Mouse (Mus musculus) gastrocnemius, postnatal 14 days (tissue): ENCODE measurements around the gene Adipor2. TPM values are rescaled to one million over a fixed set of nuclear protein-coding genes. Genes with fewer than 3 reads are reported as not detected.
"Not testable (repeated sequence)": the region's sequence is repeated elsewhere in the genome, so short reads cannot be mapped to it uniquely, and the experiment has no call there.

Experiments
- DNase-seq: peaks from one replicate; pipeline ENCODE4 v3.0.0; 2021; ENCODE audit warnings: mixed read lengths
- intact Hi-C: fragments of 180-260 bp; cut with DNase I; formaldehyde crosslinking; loops from one replicate; pipeline ENCODE4 v1.15.1; 2025; ENCODE audit warnings: low total_unique reads
- total RNA-seq, 2 experiments: library from RNA; stranded (reverse); gene quantifications; 2 replicates each; pipeline ENCODE4 v1.2.3; 2021

Gene Adipor2
- total RNA-seq, 2 experiments from 2014 or later: 53.0 to 60.4 TPM

DNA sequence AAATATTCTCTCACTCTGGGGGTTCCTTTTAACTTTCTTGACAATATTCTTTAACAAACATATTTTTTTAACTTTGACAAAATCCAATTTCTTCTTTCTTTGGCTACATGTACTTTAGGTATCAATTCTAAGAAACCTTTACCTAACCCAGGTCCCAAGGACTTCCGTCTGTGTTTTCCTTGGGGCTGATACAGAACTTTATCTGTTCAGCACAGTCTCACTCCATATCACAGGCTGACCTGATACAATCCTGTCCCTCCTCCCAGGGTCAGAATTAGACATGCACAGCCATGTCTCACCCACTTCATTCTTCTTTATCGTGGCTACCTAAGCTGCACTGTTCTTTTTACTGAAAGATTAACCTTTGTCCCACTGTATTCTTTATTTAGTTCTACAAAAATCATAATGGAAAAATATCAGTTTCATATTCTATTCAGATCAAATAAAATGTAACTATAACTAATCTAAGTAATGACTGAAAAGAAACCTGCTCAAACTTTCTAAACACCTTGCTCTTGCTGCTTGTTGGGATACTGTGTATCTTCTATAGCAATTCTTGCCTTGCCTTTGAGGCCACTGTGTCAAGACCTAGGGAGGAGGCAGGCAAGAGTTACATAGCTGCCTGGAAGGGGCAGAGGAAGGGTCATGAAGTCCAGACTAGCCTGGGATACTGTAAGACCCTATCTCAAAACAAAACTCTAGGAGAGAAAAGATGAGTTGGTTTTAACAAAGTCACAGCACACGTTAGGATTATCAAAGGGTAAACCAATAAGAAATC is 56.4 kb downstream of the Adipor2 start:
- DNase-seq: no peak
- intact Hi-C loops: no loop called here

DNA sequence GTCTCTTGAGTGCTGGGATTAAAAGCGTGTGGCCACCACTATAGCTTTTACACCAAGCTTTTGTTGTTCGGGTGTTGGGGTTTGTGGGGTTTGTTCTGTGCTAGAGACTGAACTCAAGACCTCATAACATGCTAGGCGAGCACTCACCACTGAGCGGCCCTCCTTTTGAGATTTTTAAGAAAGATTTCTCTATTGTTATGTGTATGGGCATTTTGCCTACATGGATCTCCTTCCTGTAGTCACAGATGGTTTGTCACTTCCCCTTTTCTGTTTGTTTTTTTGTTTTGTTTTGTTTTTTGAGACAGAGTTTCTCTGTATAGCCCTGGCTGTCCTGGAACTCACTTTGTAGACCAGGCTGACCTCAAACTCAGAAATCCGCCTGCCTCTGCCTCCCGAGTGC is 57.3 kb downstream of the Adipor2 start:
- intact Hi-C loops, DNase-seq: not testable (repeated sequence)

DNA sequence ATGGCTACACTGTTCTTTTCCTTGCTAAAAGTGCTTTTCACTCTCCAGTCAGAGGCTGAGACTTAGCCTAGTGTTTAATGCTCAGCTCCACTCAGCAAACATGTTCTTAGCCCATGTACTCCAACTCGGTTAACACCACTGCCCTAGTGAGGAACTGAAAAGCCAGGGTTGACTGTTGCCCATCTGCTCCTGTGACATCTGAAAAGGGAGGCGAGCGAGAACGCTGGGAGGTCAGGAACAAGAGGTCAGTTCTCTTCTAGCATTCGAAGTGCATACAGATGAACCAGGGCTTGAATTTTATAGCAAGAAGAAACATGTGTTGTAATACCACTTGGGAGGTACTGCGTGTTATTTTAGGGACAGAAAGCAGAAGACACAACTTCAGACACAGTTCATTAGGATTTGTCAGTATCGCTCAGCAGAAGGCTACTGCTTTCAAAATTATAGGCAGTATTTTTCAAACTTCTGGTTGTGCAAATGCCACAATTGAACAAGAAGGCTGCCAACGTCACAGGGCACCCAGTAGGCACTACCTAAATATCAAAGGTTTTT is 59.4 kb downstream of the Adipor2 start:
- no peak for DNase-seq
- intact Hi-C loops: no loop called here

DNA sequence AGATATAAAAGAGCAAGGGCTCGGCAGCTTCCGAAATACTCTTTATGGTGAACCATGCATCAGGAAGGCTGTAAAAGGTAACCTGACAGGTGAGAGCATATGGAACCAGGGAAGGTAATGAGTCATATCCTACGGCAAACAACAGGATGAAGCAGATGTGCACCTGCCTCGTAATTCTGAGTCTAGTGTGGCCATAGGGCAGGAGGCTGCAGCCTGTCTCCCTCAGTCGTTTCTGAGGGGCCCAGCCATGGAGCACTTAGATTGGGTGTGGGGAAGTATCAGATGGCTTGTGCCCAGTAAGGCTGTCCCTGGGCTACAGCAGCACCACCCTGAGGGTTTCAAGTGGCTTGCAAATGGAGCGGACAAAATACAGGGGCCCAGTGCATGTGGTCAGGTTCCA is 65.0 kb downstream of the Adipor2 start:
- intact Hi-C loops: no loop called here
- DNase-seq: no peak

DNA sequence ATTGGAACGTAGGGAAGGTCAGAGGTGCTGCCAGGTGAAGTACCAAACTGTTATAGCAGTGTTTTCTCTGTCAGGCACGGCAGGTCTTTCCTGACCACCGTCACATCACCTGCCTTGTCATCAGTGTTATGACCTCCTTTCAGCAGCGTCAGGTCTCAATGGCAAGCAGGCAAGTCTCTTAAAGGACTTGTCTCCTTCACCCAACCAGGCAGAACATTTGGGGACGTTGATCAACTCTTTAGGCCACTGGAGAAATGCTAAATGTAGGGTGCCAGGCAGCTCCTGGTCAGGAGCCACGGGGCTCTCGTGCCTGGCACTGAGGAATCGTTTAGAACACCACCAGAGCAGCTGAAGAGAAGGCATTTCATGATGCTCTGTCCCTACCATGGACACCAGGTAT is 65.8 kb downstream of the Adipor2 start:
- DNase-seq: no peak
- intact Hi-C loops: no loop called here

DNA sequence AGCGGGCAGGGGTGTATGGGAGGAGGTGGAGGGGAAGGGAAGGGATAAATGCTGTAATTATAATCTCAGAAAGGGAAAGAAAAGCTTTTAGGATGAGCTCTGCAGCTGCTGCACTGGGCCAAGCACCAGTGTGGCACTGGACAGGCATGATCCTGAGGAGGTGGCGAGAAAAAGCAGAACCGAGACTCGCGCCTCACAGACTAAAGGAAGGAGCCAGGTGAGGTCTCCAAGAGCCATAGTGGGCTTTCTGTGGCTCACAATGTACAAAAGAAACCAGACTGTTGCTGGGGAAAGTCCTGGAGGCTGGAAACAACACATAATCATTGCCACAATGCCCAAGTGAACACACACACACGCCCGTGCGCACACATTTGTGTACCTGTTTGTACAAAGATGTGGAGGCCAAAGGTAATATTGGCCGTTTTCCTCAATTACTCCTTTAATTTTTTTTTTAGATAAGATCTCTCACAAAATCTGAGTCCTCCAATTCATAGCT is 66.8 kb downstream of the Adipor2 start:
- intact Hi-C loops: no loop called here
- no peak for DNase-seq

DNA sequence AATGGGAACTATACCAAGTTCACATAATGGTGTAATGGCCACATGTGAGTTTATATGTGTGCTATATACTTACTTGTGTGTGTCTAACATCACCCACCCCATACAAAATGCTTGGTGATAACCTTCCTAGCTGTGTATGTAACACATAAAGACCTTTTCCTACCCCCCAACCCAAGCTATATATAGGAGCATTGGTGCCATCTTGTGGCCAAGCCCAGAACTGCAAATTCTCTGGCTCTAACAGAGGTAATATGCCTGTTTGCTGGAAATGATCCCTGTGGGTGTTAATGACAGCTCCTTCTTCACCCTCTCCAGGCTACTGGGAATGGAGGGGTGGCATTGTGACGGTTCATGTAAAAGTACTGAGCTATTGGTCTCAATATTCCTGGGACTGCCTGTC is 69.3 kb downstream of the Adipor2 start:
- peak; percentile 68 for DNase-seq
- intact Hi-C loops: loop anchor here (10.0 kb wide), 2 partner anchors 87 to 213 kb away; no protein-coding TSS in a partner anchor

DNA sequence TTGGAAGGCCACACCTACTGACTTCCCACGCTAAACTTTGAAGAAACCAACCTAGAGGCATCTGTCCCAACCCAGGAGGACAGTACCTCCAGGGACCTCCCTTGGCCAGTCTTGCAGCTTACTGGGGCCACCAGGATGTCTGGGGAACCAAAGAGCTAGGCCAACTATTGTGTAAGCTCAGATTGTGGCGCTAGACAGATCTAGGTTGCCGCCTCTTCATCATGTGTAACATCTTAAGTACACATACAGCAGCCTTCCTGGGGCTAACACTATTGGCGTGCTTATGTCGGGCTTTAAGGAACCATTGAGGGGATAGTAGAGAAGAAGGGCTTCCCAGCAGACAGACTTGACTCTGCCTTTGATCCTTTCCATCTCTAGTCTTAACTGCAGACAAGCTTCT is 69.7 kb downstream of the Adipor2 start:
- no peak for DNase-seq
- intact Hi-C loops: loop anchor here (2.0 to 10.0 kb wide), 3 partner anchors 87 to 213 kb away; no protein-coding TSS in a partner anchor

DNA sequence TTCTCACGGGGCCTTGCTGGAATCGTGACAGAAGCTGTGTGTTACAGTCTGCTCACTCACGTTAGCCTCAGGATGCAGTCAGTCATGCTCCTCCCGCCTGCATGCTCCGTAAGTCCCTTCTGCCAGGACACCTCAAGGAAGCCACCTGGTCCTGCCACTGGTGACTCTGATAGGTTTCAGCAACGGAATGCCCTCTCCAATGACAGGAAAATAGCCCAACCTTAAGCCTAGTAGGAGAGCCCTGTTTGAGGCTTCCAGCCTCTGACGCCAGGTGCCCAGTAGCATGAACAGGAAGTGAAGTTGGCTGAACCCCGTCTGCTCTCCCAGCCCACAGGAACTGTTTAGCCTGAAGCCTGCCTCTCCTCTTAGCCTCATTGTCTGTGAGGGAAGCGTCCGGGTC is 71.2 kb downstream of the Adipor2 start:
- DNase-seq: no peak
- intact Hi-C loops: loop anchor here (2.0 to 10.0 kb wide), 3 partner anchors 89 to 211 kb away; no protein-coding TSS in a partner anchor

DNA sequence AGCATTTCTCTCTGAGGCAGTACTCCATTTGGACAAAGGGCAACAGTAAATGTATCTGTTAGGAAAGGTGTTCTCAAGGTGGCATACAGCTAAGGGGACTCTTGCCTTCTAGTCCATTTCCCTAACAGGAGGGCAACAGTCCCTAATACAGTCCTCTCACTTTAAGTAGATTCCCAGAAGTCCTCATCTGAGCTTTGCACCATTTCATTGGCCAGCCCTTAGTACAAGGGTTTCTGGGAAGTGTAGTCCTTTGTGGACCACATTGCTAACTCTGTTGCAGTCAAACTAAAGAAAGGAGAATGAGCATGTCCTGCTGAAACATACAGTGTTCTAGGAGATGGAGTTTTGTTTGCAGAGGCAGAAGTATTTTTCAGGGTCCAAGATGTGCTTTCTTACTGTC is 76.1 kb downstream of the Adipor2 start:
- intact Hi-C loops: loop anchor here (10.0 kb wide), 2 partner anchors 93 to 207 kb away; no protein-coding TSS in a partner anchor

DNA sequence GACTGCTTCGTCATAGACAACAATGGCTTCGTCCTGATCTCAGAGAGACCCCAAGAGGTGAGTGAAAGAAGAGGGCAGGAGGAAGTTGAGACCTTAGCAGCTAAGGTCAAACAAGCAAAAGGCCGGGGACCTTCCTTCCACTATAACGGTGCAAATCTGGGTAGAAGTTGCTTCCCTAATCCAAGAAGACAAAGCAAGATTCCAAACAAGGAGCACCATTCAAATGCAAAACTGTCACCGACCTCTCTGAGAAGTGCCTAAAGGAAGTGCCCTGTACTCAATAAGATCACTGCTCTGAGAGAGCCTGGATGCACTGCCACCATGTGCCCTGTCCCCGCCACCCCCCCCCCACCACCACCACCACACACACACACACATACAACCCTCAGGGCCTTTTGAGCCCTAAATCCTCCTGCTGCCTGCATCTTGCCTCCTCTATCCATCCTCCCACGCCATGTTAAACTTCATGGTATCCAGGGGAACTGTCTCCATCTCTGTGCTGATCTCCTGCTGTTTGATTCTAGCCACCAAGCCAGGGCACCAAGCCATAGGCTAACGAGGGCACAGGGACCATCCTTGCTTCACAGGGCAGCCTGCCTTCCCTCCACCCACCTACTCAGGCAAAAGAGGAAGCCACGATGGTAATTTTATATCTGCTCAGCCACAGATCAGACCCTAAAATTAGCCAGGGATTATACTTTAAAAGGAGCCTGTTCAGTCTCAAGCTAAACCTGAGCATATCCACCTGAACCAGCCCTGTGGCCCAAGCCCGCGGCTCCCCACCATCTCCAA is 79.2 kb downstream of the Adipor2 start:
- no peak for DNase-seq
- intact Hi-C loops: no loop called here

More for the DNA sequence above, 76.1 kb downstream of the Adipor2 start:
- DNase-seq: no peak

DNA sequence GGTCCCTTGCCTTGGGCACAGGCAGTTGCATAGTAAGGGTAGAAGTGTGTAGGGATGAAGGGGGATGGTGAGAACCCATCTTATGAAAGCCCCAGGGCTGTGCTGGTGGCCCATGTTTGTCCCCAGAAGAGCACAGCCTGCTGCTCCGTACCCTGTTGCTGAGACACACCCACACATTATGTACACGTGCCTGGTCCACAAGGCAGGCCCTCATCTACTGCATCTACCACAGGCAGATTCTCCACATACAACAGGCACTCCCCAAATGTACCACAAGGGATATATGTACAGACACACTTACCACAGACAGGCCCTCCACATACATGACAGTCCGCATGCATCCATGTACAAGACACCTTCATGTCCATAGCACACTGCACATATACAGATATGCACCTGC is 80.2 kb downstream of the Adipor2 start:
- intact Hi-C loops: no loop called here
- DNase-seq: no peak

DNA sequence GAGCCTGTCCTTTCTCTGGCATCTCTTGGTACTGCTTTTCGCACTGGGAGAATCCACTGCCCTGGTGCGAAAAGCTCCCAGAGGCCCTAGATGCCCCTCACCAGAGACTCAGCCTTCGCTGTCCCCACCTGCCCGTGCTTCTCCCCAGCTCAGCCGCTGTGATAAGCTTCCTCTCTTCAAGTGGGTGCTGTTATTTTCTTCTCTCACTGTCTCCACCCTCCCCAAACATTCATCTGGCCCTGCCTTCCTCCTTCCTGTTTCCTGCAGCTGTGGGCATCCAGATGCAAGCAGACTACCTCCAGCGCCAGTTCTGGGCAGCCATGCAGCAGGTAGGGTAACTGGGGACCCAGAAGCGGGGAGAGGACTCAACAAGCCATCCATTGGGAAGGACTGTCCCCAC is 81.4 kb downstream of the Adipor2 start:
- DNase-seq: no peak
- intact Hi-C loops: no loop called here

DNA sequence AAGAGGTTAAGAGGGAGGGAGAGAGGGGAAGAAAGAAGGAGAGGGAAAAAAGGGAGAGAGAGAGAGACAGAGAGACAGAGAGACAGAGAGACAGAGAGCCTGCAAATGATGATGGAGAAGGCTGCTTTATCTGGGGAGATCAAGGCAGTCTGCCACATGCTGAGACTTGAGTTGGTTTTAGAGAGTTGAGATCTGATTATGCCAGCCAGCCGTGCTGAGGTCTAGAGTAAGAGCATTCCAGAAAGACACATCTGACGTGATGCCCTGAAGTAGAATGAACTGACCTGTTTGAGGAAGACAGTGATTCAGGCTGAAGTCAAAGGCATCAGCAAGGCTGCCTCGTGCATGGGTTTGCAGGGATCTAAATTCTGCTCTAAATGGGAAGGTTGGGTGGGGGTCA is 83.7 kb downstream of the Adipor2 start:
- no peak for DNase-seq
- intact Hi-C loops: no loop called here

DNA sequence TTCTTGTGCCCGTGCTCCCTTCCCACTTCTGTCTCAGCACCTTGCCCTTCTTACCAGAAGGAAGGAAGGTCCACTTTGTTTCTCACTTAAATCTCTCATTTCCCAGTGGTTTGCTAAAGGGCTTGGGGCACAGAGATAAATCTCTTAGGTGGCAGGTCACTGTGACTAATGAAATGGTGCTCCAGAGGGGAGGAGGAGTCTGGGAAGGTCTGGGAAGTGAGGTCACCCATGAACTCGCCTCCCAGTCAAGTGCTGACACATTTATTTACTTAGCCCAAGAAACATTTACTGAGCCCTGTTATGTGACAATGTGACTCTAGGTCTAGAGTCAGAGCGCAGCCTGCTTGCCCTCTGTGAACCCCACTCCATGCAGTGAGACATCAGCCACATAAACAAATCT is 84.3 kb downstream of the Adipor2 start:
- intact Hi-C loops: no loop called here
- no peak for DNase-seq

DNA sequence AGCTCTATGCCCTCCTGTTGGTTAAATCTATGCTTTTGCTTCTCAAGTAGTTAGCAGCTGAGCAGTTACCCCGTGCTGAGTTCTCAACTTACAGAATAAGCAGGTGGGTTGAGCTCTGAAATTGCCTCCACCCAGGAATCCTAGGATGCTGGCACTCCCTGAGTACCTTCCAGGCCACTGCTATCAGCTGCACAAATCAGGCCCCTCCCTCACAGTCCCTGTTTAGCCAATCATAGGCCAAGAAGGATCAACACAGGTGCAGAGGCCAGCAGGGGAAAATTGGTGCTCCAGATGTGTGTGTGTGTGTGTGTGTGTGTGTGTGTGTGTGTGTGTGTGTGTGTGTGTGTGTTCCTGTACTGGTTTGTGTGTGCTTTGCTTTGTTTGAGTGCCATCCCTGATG is 85.4 kb downstream of the Adipor2 start:
- DNase-seq: no peak
- intact Hi-C loops: no loop called here

DNA sequence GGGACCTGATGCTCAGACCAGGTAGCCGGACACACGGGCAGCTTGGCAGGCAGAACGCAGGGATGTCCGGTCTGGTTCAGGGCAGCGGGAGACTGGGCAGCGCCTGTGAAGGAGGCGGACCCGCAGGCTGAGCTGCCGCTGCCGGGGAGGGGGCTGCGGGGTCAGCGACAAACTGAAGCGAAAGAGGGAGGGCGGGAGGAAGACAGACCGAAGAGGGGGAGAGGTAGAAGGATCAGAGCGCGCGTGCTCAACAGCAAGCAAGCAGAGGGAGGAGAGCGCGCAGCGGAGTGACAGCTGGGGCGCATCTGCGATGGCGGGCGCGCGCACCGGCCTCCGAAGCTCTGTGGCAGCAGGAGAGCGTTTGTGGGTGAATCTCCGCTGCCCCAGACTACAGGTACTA is 87.0 kb downstream of the Adipor2 start, which contains the start of gene Lrtm2:
Lrtm2 (minus strand) TSS at position 261 of the 400 bp plus-strand sequence.
- intact Hi-C loops: no loop called here
- DNase-seq: no peak

DNA sequence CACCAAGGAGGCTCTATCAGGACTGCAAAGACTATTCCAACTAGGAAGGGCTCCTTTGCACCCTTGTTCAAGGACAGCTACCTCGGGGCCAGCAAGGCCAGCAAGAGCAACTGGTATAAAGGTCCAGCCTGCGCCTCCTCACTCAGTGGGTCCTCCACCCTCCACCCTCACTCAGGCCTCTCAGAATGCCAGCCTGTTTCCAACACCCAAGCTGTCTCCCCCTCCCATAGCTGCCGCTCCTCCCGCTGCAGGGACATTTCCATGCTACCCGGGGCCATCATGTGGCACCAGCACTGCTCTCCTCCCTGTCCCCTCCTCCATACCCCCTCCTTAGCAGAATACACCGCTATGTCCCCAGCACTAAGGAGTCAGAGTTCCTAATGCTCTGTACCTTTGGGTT is 87.6 kb downstream of the Adipor2 start:
- intact Hi-C loops: no loop called here
- no peak for DNase-seq

DNA sequence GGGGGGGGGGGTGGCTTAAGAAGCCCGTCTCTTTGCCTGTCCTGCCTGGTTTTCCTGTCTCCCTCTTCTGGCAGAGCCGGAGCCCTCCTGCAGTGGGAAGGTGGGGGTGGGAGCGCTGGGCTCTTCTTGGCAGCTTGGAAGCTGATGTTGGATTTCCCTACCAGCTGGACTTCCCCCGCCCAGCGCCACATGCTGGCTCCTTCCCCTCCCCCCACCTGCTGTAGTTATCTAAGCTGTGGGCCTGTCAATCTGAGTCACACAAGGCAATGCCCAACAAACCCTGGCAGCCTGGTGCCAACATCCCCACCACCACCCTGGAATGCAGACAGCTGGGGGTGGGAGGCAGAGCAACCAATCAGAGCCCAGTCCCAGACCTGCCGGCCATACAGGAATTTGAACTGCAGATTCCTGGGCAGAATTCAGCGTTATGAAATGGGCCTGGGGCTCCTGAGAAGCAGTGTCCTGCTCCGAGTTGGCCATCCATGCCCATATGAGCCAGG is 88.2 kb downstream of the Adipor2 start:
- DNase-seq: peak; percentile 23
- intact Hi-C loops: no loop called here

DNA sequence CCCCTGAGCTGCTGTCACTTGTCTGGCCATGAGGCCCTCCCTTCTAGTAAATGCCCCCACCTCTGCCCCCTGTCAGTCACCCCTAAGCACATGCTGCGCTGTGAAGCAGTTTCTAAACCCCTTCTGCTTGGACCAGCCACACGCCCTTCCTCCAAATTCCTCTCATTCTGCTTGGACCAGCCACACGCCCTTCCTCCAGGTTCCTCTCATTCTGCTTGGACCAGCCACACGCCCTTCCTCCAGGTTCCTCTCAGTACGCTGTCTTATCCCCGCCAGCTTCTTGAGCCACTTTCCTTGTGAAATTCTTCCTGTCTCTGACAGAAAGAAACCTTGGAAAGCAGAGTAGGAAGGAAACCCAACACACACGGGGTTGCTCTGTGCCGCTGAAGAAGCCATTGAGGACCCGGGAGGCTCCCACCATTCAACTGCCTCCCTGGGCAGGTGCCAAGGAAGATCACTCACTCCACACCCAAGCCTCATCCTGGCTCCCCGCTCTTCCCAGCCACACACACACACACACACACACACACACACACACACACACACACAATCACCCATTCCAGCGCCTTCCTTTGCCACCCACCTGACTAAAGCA is 88.9 kb downstream of the Adipor2 start:
- intact Hi-C loops: no loop called here
- no peak for DNase-seq
